Comparison of ENCODE assay signal across 22 mouse cellular contexts in the genomic region with DNA sequence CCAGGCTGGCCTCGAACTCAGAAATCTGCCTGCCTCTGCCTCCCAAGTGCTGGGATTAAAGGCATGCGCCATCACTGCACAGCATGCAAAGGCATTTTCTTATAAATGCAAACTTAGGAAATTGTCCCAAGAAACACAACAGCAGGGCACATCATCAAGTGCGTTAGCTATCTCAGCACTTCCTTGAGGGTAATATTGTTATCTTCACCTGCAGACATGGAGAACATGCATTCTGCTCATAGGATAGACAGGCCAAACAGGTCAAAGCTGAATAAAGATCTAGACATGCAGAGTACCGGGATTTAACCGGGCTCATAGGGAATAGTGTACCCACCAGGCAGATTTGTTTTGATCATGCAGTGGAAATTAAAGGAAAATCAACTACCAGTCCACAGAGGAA. TPM values are rescaled to one million over a fixed set of nuclear protein-coding genes. Genes with fewer than 3 reads are reported as not detected.
"Had no signal": no experiment of that assay in that cellular context is flagged by ENCODE, and none has a peak within 500 bp of the region (broad histone marks: within the 10 kb centered on the region; RNA-seq: fewer than 3 reads in every experiment).

No protein-coding gene starts in this region.

- H3K9me3 ChIP-seq: liver, embryonic 15.5 days; megakaryocyte, embryonic 14.5 days; midbrain, embryonic 10.5 days; midbrain, embryonic 12.5 days; neural tube, embryonic 13.5 days; neural tube, embryonic 15.5 days; stomach, embryonic 15.5 days had no signal

- H3K27ac ChIP-seq: liver, embryonic 15.5 days; midbrain, embryonic 10.5 days; midbrain, embryonic 12.5 days; neural tube, embryonic 13.5 days; neural tube, embryonic 15.5 days; stomach, embryonic 15.5 days; stomach, postnatal 0 days had no signal

- ATAC-seq: midbrain, embryonic 16.5 days had no signal

- H3K36me3 ChIP-seq: stomach, embryonic 15.5 days had no signal

- H3K4me2 ChIP-seq: liver, embryonic 15.5 days; lung, embryonic 14.5 days; midbrain, embryonic 12.5 days; neural tube, embryonic 13.5 days; neural tube, embryonic 15.5 days; stomach, embryonic 15.5 days had no signal

- H3K4me1 ChIP-seq: midbrain, embryonic 10.5 days; midbrain, embryonic 12.5 days; neural tube, embryonic 13.5 days; neural tube, embryonic 15.5 days; stomach, embryonic 15.5 days had no signal

- H3K27me3 ChIP-seq: midbrain, embryonic 12.5 days; neural tube, embryonic 13.5 days; neural tube, embryonic 15.5 days; stomach, embryonic 15.5 days had no signal

- H3K4me3 ChIP-seq: liver, embryonic 15.5 days; megakaryocyte, embryonic 14.5 days; midbrain, embryonic 10.5 days; midbrain, embryonic 12.5 days; myocyte; neural tube, embryonic 13.5 days; neural tube, embryonic 15.5 days; stomach, embryonic 15.5 days had no signal

- DNase-seq: lung, adult 18-20 months; lung, embryonic 14.5 days; lung, postnatal 10 days; lung, postnatal 4 days; midbrain, embryonic 14.5 days; retina, postnatal 1 day; right cerebral cortex, adult 18-20 months; right cerebral cortex, postnatal 25 days; thymus, adult 2 months; thymus, postnatal 25 days; thymus, postnatal 4 days had no signal

- H3K9ac ChIP-seq: liver, embryonic 15.5 days; lung, embryonic 14.5 days; midbrain, embryonic 12.5 days; neural tube, embryonic 13.5 days; neural tube, embryonic 15.5 days; stomach, embryonic 15.5 days had no signal

RNA-seq across cellular contexts. Expression of a gene that starts 9.6 kb away (rescaled TPM):
- polyA plus RNA-seq: lung, embryonic 16.5 days; myocyte had no signal
